Mouse (Mus musculus) kidney, adult 2 months (tissue): ENCODE measurements around the gene Gm3409. TPM values are rescaled to one million over a fixed set of nuclear protein-coding genes. Genes with fewer than 3 reads are reported as not detected.
"Not testable (repeated sequence)": the region's sequence is repeated elsewhere in the genome, so short reads cannot be mapped to it uniquely, and the experiment has no call there.

Source experiments
- DNase-seq: peaks from one replicate; pipeline ENCODE4 v3.0.0; 2021
- H3K27ac ChIP-seq: fragments of 200-500 bp; 2 replicates; pipeline ENCODE4 v1.5.1; 2012; ENCODE audit warnings: low read depth, low read length, control low read depth, inconsistent platforms; ENCODE audit not compliant: insufficient read depth
- H3K27me3 ChIP-seq: fragments of 200-500 bp; replicated peaks from 2 replicates; pipeline ENCODE4 v1.6.1; 2012; ENCODE audit warnings: mild to moderate bottlenecking, moderate library complexity, low read length, inconsistent platforms; ENCODE audit not compliant: control insufficient read depth, insufficient read depth
- H3K36me3 ChIP-seq: fragments of 200-500 bp; 2 replicates; pipeline ENCODE4 v1.6.1; 2012; ENCODE audit warnings: mild to moderate bottlenecking, moderate library complexity, low read length, inconsistent platforms; ENCODE audit not compliant: control insufficient read depth, insufficient read depth
- H3K4me1 ChIP-seq: fragments of 200-500 bp; 2 replicates; pipeline ENCODE4 v1.6.1; 2011; ENCODE audit warnings: low read length; ENCODE audit not compliant: control insufficient read depth, insufficient read depth
- H3K4me3 ChIP-seq: fragments of 200-500 bp; 2 replicates; pipeline ENCODE4 v1.5.1; 2011; ENCODE audit warnings: mild to moderate bottlenecking, low read depth, low read length, control low read depth; ENCODE audit not compliant: insufficient read depth
- CTCF ChIP-seq: fragments of 200-500 bp; conservative IDR thresholded peaks from 2 replicates; pipeline ENCODE4 v1.5.1; 2011; ENCODE audit warnings: low read depth, mild to moderate bottlenecking, control low read depth, low read length, moderate library complexity, mixed read lengths; ENCODE audit not compliant: insufficient read depth, insufficient read length
- POLR2A ChIP-seq: fragments of 200-500 bp; IDR thresholded peaks from one replicate; pipeline ENCODE4 v1.6.1; 2011; ENCODE audit warnings: low read depth, low read length, control low read depth
- WGBS: fragments of 180-500 bp; shearing (Covaris S2); methylation state at CpG from one replicate; pipeline ENCODE4 v1.1.7; 2018; 5-methylcytosine and 5-hydroxymethylcytosine counted together
- polyA plus RNA-seq: library from polyadenylated mRNA; depleted of rRNA; stranded (reverse); fragments of >200 nt; gene quantifications from 2 replicates; pipeline ENCODE4 v1.2.3, GENCODE M21; 2012; rRNA removed

Gm3409 gene
- not detected in 2 replicates for polyA plus RNA-seq

- 84% methylated on average over 3 of the region's 3 CpGs for WGBS
- H3K4me1 ChIP-seq, H3K36me3 ChIP-seq, H3K4me3 ChIP-seq, H3K27ac ChIP-seq, DNase-seq, H3K27me3 ChIP-seq: not testable (repeated sequence)
These were observed at the start of gene Gm3409 for GRCm38 (mm10) chr5:146537347-146537746. Gene Gm3409 (plus strand): TSS chr5:146537647.

- not testable (repeated sequence) for H3K27me3 ChIP-seq, H3K27ac ChIP-seq, H3K4me3 ChIP-seq, H3K4me1 ChIP-seq, H3K36me3 ChIP-seq
- WGBS = 11% methylated on average over 3 of the region's 4 CpGs
- DNase-seq = peak; percentile 39
- 0 out of 2 replicates have a peak, but pooled peaks have one; percentile 4 for TF ChIP-seq CTCF
These were observed 48.5 kb upstream of the Gm3409 start for GRCm38 (mm10) chr5:146488959-146489358.

GRCm38 (mm10) chr5:146491063-146491462, 46.4 kb upstream of the Gm3409 start, which contains the start of gene Gm6370:
Gene Gm6370 (plus strand): TSS chr5:146491363.
- H3K27me3 ChIP-seq, H3K4me3 ChIP-seq, H3K27ac ChIP-seq, H3K4me1 ChIP-seq, DNase-seq, H3K36me3 ChIP-seq: not testable (repeated sequence)
- no CpG with 5 or more reads among the region's 5 CpGs for WGBS

- not testable (repeated sequence) for H3K36me3 ChIP-seq, DNase-seq, H3K4me1 ChIP-seq, H3K27me3 ChIP-seq, H3K4me3 ChIP-seq, H3K27ac ChIP-seq
- WGBS = no CpG with 5 or more reads among the region's 5 CpGs
These were observed 35.3 kb upstream of the Gm3409 start, which contains the start of gene 4930449I24Rik for GRCm38 (mm10) chr5:146502099-146502498. Gene 4930449I24Rik (plus strand): TSS chr5:146502399.

GRCm38 (mm10) chr5:146513823-146514222, 23.6 kb upstream of the Gm3409 start, which contains the start of gene Gm3402:
Gene Gm3402 (plus strand): TSS chr5:146514123.
- not testable (repeated sequence) for H3K27me3 ChIP-seq, H3K36me3 ChIP-seq, H3K27ac ChIP-seq, H3K4me1 ChIP-seq, H3K4me3 ChIP-seq, DNase-seq
- WGBS = 88% methylated on average over 1 of the region's 5 CpGs

GRCm38 (mm10) chr5:146525501-146525900, 11.9 kb upstream of the Gm3409 start, which contains the start of gene Gm3404:
Gene Gm3404 (plus strand): TSS chr5:146525801.
- not testable (repeated sequence) for H3K27me3 ChIP-seq, H3K4me1 ChIP-seq, H3K36me3 ChIP-seq, DNase-seq, H3K27ac ChIP-seq, H3K4me3 ChIP-seq
- WGBS = 96% methylated on average over 3 of the region's 3 CpGs

- not testable (repeated sequence) for H3K4me1 ChIP-seq, H3K36me3 ChIP-seq, H3K27me3 ChIP-seq, DNase-seq, H3K27ac ChIP-seq, H3K4me3 ChIP-seq
- no CpG with 5 or more reads among the region's 3 CpGs for WGBS
These were observed 18.4 kb downstream of the Gm3409 start, which contains the start of gene Gm3415 for GRCm38 (mm10) chr5:146555836-146556235. Gene Gm3415 (plus strand): TSS chr5:146556136.

GRCm38 (mm10) chr5:146564259-146564658, 26.8 kb downstream of the Gm3409 start:
- no peak for DNase-seq
- no peaks in the 10 kb centered on the region for H3K27me3 ChIP-seq
- TF ChIP-seq CTCF = no peak
- TF ChIP-seq POLR2A = no peak
- no peak overlapping the region for H3K27ac ChIP-seq
- H3K36me3 ChIP-seq = no peaks in the 10 kb centered on the region
- no peaks in the 10 kb centered on the region for H3K4me1 ChIP-seq
- 83% methylated on average over 1 of the region's 1 CpGs for WGBS
- no peak overlapping the region for H3K4me3 ChIP-seq
